Mouse (Mus musculus): ENCODE results near the gene Phf1. TPM values are rescaled to one million over a fixed set of nuclear protein-coding genes. Genes with fewer than 3 reads are reported as not detected.

Gene Phf1
- 4.5 and 5.5 TPM in 2 replicates for polyA plus RNA-seq (2014; fragmentation: Nextera tagmentation; extraction: Ambion mirVana)

DNA sequence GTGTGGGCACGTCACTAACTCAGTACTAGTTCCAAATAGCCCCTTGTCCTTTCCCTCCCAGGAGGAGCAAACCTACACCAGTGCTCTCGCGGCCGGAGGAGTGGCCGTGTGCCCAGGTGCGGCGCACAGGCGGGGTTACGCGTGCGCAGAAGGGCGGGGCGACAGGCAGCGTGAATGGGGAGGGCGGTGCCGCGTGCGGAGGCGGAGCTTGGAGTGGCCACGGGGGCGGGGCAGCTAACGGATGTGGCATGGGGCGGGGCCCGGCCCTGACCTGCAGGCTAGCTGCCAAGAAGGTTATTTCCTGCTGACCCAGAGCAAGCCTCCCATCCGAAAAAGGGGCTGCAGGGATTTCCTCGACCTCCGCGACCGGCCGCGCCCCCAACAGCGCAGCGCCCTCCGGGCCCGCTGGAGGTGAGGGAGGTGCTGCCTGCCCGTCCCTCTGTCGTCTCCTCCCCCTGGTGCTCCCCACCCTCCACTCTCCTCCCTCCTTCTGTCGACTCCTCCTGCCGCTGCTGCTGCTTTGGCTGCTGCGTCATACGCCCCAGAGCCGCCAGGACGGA is at the start of gene Phf1:
Phf1 (plus strand) TSS at position 214 of the 560 bp plus-strand sequence.
- Histone ChIP-seq H3K27ac (ENCODE audit: low read depth, low read length) (peak within 1 kb of the TSS; percentile 40), H3K9ac (ENCODE audit: low read depth, low read length) (peak within 1 kb of the TSS; percentile 66), H3K4me3 (ENCODE audit: low read depth, low read length) (peak within 1 kb of the TSS; percentile 53), H3K36me3 (ENCODE audit: control insufficient read depth, insufficient read depth, low read length) (peaks cover 3% of the 10 kb centered on the region; the same call in 1 of the 2 replicates), H3K4me2 (replicated peaks; ENCODE audit: low read depth, low read length) (peak within 1 kb of the TSS; percentile 75), H3K4me1 (replicated peaks; ENCODE audit: control insufficient read depth, insufficient read depth, low read length) (0 out of 2 replicates have a peak, but pooled peaks cover 4% of the 10 kb centered on the region), H3K9me3 (ENCODE audit: control insufficient read depth, low read length) (no peaks in the 10 kb centered on the region), H3K27me3 (ENCODE audit: control insufficient read depth, insufficient read depth, low read length) (no peaks in the 10 kb centered on the region)
- DNase-seq (ENCODE audit: low spot score): peak; percentile 93
- under 1% methylated on average over 36 of the region's 43 CpGs for WGBS
- ATAC-seq (ENCODE audit: low FRiP score): peak; percentile 85

DNA sequence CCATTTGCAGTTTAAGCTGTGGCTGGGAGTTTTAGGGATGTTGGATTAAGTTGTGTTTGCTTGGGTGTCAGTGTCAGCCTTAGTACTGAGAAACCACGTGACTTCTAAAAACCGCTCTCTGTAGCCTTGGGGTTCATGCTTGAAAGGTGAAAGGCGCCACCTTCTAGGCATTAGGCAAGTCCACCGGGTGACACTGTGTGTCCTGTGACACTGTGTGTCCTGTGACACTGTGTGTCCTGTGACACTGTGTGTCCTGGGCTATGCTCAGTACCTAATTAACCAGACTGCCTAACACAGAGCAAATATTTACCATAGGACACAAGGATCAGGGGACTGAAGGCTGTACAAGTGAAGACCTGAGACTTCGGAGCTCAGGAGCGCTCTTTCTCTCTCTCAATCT is 49.3 kb upstream of the Phf1 start:
- Histone ChIP-seq H3K4me3 (ENCODE audit: low read depth, low read length) (no peak overlapping the region), H3K9me3 (ENCODE audit: control insufficient read depth, low read length) (no peaks in the 10 kb centered on the region), H3K9ac (ENCODE audit: low read depth, low read length) (no peak overlapping the region), H3K4me2 (replicated peaks; ENCODE audit: low read depth, low read length) (no peak overlapping the region), H3K36me3 (ENCODE audit: control insufficient read depth, insufficient read depth, low read length) (no peaks in the 10 kb centered on the region), H3K4me1 (replicated peaks; ENCODE audit: control insufficient read depth, insufficient read depth, low read length) (no peaks in the 10 kb centered on the region), H3K27me3 (ENCODE audit: control insufficient read depth, insufficient read depth, low read length) (0 out of 2 replicates have a peak, but pooled peaks cover 2% of the 10 kb centered on the region), H3K27ac (ENCODE audit: low read depth, low read length) (no peak overlapping the region)
- DNase-seq (ENCODE audit: low spot score) (no peak), ATAC-seq (ENCODE audit: low FRiP score) (no peak)
- WGBS: 79% methylated on average over 6 of the region's 6 CpGs

DNA sequence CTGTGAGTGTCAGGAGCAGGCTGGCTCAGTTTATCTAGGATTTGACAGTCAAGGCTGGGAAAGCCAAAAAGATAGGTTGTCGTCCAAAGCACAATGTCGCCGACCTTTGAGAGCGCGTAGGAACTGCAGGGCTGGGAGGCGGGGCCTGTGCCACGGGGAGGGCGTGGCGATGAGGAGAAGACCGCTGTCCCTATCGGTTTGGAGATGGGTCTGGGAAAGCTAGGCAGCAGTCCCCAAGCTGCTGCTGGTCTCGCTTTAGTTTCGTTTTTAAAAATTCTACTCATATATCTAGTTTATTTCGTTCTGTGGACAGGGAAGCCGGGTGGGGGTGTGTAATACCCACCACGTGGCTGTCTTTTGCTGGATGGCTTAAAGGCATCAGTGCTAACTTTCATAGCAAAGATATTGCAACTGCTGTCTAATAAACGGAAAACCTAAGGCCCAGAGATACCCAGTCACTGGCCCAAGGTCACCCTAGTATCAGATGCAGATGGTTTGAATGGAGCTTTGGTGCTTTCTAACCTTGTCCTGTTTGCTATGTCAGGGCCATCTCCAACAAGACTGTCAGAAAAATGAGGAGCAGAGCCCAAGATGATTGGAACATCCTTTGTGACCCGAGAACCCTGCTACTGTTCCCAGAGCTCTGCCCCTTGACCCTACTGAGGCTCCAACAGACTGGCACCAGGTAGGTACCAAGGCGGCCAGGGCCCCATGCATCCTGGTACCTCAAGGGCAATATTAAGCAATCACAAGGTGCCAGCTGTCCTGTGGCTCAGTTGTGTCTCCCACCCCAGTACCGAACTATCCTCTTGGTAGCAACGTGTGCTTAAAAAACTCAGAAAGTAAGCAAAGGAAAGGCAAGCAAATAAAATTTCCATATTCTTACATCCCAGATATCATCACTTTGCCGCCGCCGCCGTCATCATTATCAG is 47.6 kb upstream of the Phf1 start:
- Histone ChIP-seq H3K27ac (ENCODE audit: low read depth, low read length) (no peak overlapping the region), H3K9me3 (ENCODE audit: control insufficient read depth, low read length) (no peaks in the 10 kb centered on the region), H3K4me3 (ENCODE audit: low read depth, low read length) (peak overlapping the region; percentile 3; the same call in 1 of the 2 replicates), H3K4me2 (replicated peaks; ENCODE audit: low read depth, low read length) (peak overlapping the region; percentile 44), H3K36me3 (ENCODE audit: control insufficient read depth, insufficient read depth, low read length) (no peaks in the 10 kb centered on the region), H3K27me3 (ENCODE audit: control insufficient read depth, insufficient read depth, low read length) (0 out of 2 replicates have a peak, but pooled peaks cover 2% of the 10 kb centered on the region), H3K4me1 (replicated peaks; ENCODE audit: control insufficient read depth, insufficient read depth, low read length) (no peaks in the 10 kb centered on the region), H3K9ac (ENCODE audit: low read depth, low read length) (no peak overlapping the region)
- DNase-seq (ENCODE audit: low spot score) (peak; percentile 80), ATAC-seq (ENCODE audit: low FRiP score) (no peak)
- WGBS: 24% methylated on average over 25 of the region's 25 CpGs

DNA sequence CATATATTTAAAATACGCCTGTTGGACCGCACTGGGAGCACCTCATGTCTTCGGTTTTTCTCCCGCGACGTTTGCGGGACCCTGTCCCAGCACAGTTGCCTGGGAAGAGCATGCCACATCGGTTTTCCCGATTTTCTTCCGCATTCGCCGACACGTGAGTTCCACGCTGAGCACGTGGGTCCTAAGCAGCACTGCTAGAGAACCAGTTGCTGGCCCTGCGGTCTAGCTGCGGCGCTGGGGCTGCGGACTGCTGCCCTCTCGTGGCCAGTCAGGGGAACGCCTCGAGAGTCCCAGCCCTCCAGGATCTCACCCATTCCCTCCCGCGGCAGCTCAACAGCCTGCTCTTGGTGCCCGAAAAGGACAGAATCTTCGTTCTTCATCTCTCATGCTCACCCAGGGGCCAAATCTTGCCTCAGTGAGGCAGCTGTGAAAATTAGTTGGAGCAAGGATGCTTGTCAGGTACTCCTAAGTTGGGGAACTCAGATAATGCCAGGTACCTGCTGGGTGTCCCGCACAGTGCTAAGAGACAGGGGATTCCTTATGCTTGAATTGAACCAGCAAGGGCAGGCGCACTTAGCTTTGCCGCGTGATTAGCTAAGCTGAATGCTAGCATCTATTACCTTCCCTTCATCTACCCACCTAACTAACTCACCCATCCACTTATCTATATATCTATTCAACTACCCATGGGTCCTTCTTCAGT is 46.7 kb upstream of the Phf1 start:
- ATAC-seq (ENCODE audit: low FRiP score): peak; percentile 68
- H3K27ac ChIP-seq (ENCODE audit: low read depth, low read length): no peak overlapping the region

DNA sequence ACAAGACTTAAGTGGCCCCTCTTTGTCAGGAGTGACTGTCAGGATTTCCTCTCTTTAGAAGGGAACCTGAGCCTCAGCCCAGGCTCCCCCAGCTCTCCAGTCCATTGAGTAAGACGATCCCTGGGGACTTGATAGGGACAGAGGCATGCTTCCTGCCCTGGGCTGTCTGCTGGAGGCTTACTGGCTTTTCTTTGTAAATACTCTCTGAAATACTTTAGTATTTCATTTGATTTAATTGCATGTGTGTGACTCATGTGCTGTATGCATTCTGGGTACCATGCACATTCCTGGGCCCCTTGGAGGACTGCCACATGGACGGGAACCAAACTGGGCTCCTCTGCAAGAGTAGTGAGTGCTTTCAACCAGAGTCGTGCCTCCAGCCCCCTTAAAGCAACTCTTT is 44.9 kb upstream of the Phf1 start:
- H3K9me3 ChIP-seq (ENCODE audit: control insufficient read depth, low read length): no peaks in the 10 kb centered on the region
- no peaks in the 10 kb centered on the region for H3K36me3 ChIP-seq (ENCODE audit: control insufficient read depth, insufficient read depth, low read length)
- WGBS: 33% methylated on average over 3 of the region's 3 CpGs
- H3K27ac ChIP-seq (ENCODE audit: low read depth, low read length): no peak overlapping the region
- ATAC-seq (ENCODE audit: low FRiP score) (no peak), DNase-seq (ENCODE audit: low spot score) (no peak)
- H3K4me1 ChIP-seq (replicated peaks; ENCODE audit: control insufficient read depth, insufficient read depth, low read length): no peaks in the 10 kb centered on the region; the same call in 1 of the 2 replicates
- no peak overlapping the region for H3K9ac ChIP-seq (ENCODE audit: low read depth, low read length)
- no peak overlapping the region for H3K4me3 ChIP-seq (ENCODE audit: low read depth, low read length)
- H3K4me2 ChIP-seq (replicated peaks; ENCODE audit: low read depth, low read length): no peak overlapping the region
- H3K27me3 ChIP-seq (ENCODE audit: control insufficient read depth, insufficient read depth, low read length): 0 out of 2 replicates have a peak, but pooled peaks cover 2% of the 10 kb centered on the region

More for the DNA sequence above, 46.7 kb upstream of the Phf1 start:
- Histone ChIP-seq H3K36me3 (ENCODE audit: control insufficient read depth, insufficient read depth, low read length) (no peaks in the 10 kb centered on the region), H3K4me1 (replicated peaks; ENCODE audit: control insufficient read depth, insufficient read depth, low read length) (no peaks in the 10 kb centered on the region), H3K27me3 (ENCODE audit: control insufficient read depth, insufficient read depth, low read length) (0 out of 2 replicates have a peak, but pooled peaks cover 2% of the 10 kb centered on the region), H3K4me2 (replicated peaks; ENCODE audit: low read depth, low read length) (peak overlapping the region; percentile 26), H3K9me3 (ENCODE audit: control insufficient read depth, low read length) (no peaks in the 10 kb centered on the region), H3K9ac (ENCODE audit: low read depth, low read length) (no peak overlapping the region), H3K4me3 (ENCODE audit: low read depth, low read length) (peak overlapping the region; percentile 16; the same call in 1 of the 2 replicates)
- peak; percentile 89 for DNase-seq (ENCODE audit: low spot score)
- WGBS: 12% methylated on average over 30 of the region's 30 CpGs

DNA sequence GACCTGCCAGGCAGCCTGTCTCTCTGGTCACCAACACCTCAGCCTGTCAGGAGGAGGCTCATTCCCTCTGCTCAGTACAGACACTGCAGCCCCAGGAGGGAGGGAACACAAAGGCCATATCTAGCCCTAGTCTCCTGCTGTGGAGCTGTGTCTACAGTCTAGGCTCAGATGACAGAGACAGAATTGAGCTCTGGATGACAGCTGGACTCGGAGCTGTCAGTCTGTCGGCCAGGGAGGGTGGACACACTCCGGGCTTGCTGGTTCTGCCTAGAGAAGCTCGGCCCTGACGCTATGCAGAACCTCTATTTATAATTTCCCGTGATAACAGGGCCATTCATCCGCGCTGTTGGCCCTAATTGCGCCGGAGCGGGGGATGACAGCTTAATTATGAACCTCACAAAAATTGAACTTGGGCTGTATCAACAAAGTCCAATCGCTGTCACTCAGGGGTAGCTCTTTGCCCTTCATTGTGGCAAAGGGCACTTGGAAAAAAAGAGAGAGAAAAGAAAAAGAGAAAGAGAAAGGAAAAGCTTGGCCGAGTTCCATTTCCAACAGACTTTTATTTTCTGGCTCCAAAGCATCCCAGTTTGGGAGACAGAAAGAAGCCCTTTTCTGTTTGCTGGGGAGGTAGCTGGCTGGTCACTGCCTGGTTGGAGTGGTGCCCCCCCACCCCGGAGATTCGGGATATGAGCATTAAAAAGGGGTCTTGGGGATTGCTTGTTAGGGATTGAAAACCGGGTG is 40.0 kb upstream of the Phf1 start:
- DNase-seq (ENCODE audit: low spot score): peak; percentile 31
- Histone ChIP-seq H3K4me2 (replicated peaks; ENCODE audit: low read depth, low read length) (no peak overlapping the region), H3K4me3 (ENCODE audit: low read depth, low read length) (no peak overlapping the region), H3K36me3 (ENCODE audit: control insufficient read depth, insufficient read depth, low read length) (no peaks in the 10 kb centered on the region), H3K27me3 (ENCODE audit: control insufficient read depth, insufficient read depth, low read length) (no peaks in the 10 kb centered on the region), H3K9ac (ENCODE audit: low read depth, low read length) (no peak overlapping the region), H3K27ac (ENCODE audit: low read depth, low read length) (no peak overlapping the region), H3K9me3 (ENCODE audit: control insufficient read depth, low read length) (no peaks in the 10 kb centered on the region), H3K4me1 (replicated peaks; ENCODE audit: control insufficient read depth, insufficient read depth, low read length) (peaks cover 2% of the 10 kb centered on the region; the same call in 1 of the 2 replicates)
- 50% methylated on average over 16 of the region's 16 CpGs for WGBS
- no peak for ATAC-seq (ENCODE audit: low FRiP score)

DNA sequence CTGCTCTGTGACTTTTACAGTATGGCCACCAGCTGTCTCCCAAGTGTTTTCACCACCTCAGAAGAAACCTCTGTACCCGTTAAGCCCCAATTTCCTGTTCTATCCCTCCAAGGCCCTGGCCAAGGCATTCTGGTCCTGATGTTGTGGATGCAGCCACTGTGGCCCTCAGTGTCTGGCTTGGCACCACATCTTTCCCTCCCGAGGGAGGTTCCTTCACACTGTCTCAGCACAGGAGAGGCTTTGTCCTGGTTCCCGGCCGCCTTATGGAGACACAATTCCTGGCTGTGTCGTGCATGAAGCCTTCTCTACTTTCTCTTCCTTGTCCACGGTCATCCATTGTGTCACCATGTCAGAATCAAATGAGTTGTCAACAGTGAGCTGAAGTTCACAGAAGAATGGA is 39.4 kb upstream of the Phf1 start:
- H3K4me2 ChIP-seq (replicated peaks; ENCODE audit: low read depth, low read length): no peak overlapping the region
- 53% methylated on average over 6 of the region's 6 CpGs for WGBS
- no peak overlapping the region for H3K27ac ChIP-seq (ENCODE audit: low read depth, low read length)
- H3K9ac ChIP-seq (ENCODE audit: low read depth, low read length): no peak overlapping the region
- no peak overlapping the region for H3K4me3 ChIP-seq (ENCODE audit: low read depth, low read length)
- no peaks in the 10 kb centered on the region for H3K9me3 ChIP-seq (ENCODE audit: control insufficient read depth, low read length)
- no peaks in the 10 kb centered on the region for H3K27me3 ChIP-seq (ENCODE audit: control insufficient read depth, insufficient read depth, low read length)
- ATAC-seq (ENCODE audit: low FRiP score): no peak
- DNase-seq (ENCODE audit: low spot score): no peak
- peaks cover 2% of the 10 kb centered on the region; the same call in 1 of the 2 replicates for H3K4me1 ChIP-seq (replicated peaks; ENCODE audit: control insufficient read depth, insufficient read depth, low read length)
- no peaks in the 10 kb centered on the region for H3K36me3 ChIP-seq (ENCODE audit: control insufficient read depth, insufficient read depth, low read length)

DNA sequence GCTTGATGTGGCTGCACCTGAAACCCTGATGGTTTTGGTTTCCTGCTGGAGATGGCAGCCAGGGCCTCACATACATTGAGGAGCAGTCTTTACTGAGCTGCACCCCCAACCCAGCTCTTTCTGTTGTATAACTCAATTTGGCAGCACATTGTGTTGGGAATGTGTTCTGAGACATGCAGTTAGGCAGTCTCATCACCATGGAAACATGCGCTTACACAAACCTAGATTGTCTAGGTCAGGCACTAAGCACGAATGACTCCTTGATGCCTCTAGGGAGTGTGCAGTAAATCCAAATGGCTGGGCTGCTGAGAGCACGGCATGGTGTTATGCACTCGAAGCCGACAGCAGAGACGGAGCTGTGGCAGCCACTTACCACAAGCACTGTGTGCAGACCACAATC is 38.5 kb upstream of the Phf1 start:
- H3K4me3 ChIP-seq (ENCODE audit: low read depth, low read length): no peak overlapping the region
- peaks cover 2% of the 10 kb centered on the region; the same call in 1 of the 2 replicates for H3K4me1 ChIP-seq (replicated peaks; ENCODE audit: control insufficient read depth, insufficient read depth, low read length)
- no peak overlapping the region for H3K4me2 ChIP-seq (replicated peaks; ENCODE audit: low read depth, low read length)
- H3K9ac ChIP-seq (ENCODE audit: low read depth, low read length): no peak overlapping the region
- no peaks in the 10 kb centered on the region for H3K36me3 ChIP-seq (ENCODE audit: control insufficient read depth, insufficient read depth, low read length)
- H3K9me3 ChIP-seq (ENCODE audit: control insufficient read depth, low read length): no peaks in the 10 kb centered on the region
- 81% methylated on average over 6 of the region's 6 CpGs for WGBS
- no peak overlapping the region for H3K27ac ChIP-seq (ENCODE audit: low read depth, low read length)
- ATAC-seq (ENCODE audit: low FRiP score) (no peak), DNase-seq (ENCODE audit: low spot score) (no peak)
- no peaks in the 10 kb centered on the region for H3K27me3 ChIP-seq (ENCODE audit: control insufficient read depth, insufficient read depth, low read length)
